In genomic region chr12:116770911-116771310, GRCm38 (mm10) we compare ENCODE assay signal across 19 mouse cellular contexts.
"Had no signal": no experiment of that assay in that cellular context is flagged by ENCODE, and none has a peak within 500 bp of the region (broad histone marks: within the 10 kb centered on the region; RNA-seq: fewer than 3 reads in every experiment).

No protein-coding gene starts in this region.

- H3K4me2 ChIP-seq: limb, embryonic 13.5 days; liver, embryonic 12.5 days; liver, embryonic 15.5 days; lung, embryonic 15.5 days; midbrain, embryonic 13.5 days; neural tube, embryonic 12.5 days; neural tube, embryonic 15.5 days had no signal

- H3K27ac ChIP-seq: kidney, postnatal 0 days; left cerebral cortex, adult 2 months; limb, embryonic 10.5 days; limb, embryonic 13.5 days; liver, embryonic 12.5 days; liver, embryonic 15.5 days; lung, embryonic 15.5 days; midbrain, embryonic 13.5 days; neural tube, embryonic 12.5 days; neural tube, embryonic 15.5 days had no signal

- H3K9ac ChIP-seq: limb, embryonic 13.5 days; liver, embryonic 12.5 days; liver, embryonic 15.5 days; lung, embryonic 15.5 days; midbrain, embryonic 13.5 days; neural tube, embryonic 12.5 days; neural tube, embryonic 15.5 days had no signal

- H3K36me3 ChIP-seq: limb, embryonic 10.5 days; limb, embryonic 13.5 days; liver, embryonic 12.5 days; liver, embryonic 15.5 days; lung, embryonic 15.5 days; midbrain, embryonic 13.5 days; neural tube, embryonic 12.5 days; neural tube, embryonic 15.5 days had no signal

- H3K4me3 ChIP-seq: left cerebral cortex, adult 2 months; limb, embryonic 10.5 days; limb, embryonic 13.5 days; liver, embryonic 12.5 days; liver, embryonic 15.5 days; lung, embryonic 15.5 days; midbrain, embryonic 13.5 days; neural tube, embryonic 12.5 days; neural tube, embryonic 15.5 days had no signal

- ATAC-seq: liver, embryonic 12.5 days had no signal

- H3K27me3 ChIP-seq: limb, embryonic 13.5 days; liver, embryonic 12.5 days; liver, embryonic 15.5 days; lung, embryonic 15.5 days; midbrain, embryonic 13.5 days; neural tube, embryonic 12.5 days; neural tube, embryonic 15.5 days had no signal

- DNase-seq: kidney, adult 2 months; kidney, postnatal 36 days; layer of hippocampus, postnatal 36 days; liver; lung, adult 18-20 months; lung, postnatal 10 days; lung, postnatal 4 days; thymus, adult 18-20 months; thymus, postnatal 36 days had no signal

- H3K4me1 ChIP-seq: liver, embryonic 12.5 days; liver, embryonic 15.5 days; lung, embryonic 15.5 days had no signal

- H3K9me3 ChIP-seq: limb, embryonic 10.5 days; limb, embryonic 13.5 days; liver, embryonic 12.5 days; liver, embryonic 15.5 days; lung, embryonic 15.5 days; midbrain, embryonic 13.5 days; neural tube, embryonic 12.5 days; neural tube, embryonic 15.5 days had no signal
